Mouse (Mus musculus): Measurements from ENCODE around the gene Zfp189.
"Not testable (repeated sequence)": the region's sequence is repeated elsewhere in the genome, so short reads cannot be mapped to it uniquely, and the experiment has no call there.

Zfp189 gene

DNA sequence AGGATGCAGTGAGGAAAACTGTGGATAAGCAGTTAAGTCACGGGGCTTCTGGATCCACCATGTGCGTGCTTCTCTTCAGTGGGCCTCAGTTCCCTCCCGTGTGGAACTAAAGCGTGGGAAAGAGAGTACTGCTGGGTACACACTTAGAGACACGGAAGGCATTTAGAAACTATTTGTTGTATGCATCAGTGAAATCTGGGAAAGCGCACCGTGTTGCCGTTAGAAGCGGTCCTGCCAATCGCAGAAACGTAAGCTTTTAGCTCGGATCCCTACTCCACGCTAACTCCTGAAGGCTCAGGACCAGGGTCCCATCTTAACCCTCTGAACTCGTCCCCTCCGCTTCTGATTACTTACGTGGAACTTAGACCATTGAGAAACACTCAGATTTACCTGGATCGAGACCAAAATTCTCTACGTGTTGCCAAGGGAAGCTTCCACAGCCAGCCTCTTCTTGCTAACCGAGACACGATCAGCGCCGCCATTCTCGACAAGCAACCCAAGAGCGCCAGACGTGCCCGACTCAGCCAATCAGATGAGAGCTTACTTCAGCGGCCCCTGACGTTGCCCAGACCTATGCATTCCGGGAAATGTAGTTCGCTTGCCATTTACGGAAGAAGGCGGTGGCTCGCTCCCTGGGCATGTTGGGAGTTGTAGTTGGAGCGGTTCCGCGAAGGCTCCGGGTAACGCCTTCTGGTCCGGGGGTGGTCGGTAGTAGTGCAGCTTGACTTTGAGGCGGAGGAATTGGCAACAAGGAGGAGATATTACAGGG, at the start of gene Zfp189, which contains the start of gene Mrpl50:
TSS of gene Zfp189 (plus strand) at position 605 of the 769 bp plus-strand sequence.
TSS of gene Mrpl50 (minus strand) at position 522 of the 769 bp plus-strand sequence.
- peak; percentile 95 to 96 for DNase-seq

- no peak for DNase-seq
These were observed 47.4 kb upstream of the Zfp189 start, which contains the start of gene Acnat1 for GRCm38 (mm10) chr4:49473435-49474100. Gene Acnat1 (minus strand): TSS chr4:49473912.

GRCm38 (mm10) chr4:49474583-49474982, 46.4 kb upstream of the Zfp189 start:
- no peak for DNase-seq

DNA sequence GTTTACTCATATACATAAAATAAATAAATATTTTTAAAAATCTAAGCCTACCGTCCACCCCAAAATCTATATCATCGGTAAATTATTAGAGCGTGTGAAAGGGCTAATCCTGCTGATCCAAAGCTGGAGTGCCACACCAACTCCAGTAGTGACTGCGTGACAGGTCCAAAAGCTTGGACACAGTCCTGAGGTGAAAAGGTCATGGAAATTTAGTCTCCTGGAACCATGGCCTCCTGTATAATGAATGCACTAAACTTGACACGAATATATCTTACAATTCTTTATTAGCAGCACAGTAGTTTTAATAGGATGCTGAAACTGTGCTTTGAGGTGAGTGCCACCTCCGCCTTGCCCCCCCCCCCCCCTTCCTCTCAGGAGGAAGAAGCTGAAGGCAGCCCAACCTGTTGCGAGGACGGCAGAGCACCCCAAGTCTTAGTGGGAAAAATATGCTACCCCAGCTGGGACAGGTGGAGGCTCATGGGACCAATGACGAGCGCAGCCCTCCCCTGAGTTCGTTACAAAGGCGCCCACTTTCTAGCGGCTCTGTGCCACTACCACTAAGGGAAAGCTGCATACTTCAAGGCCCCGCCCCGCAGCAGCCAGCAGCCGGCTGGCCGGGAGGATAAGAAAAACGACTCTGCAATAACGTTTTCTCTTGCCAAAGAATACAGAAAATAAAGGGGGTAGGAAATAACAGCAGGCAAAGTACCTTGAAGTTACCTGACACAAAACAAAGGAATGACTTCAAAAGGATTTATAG, 42.7 kb upstream of the Zfp189 start:
- peak; percentile 23 to 45 for DNase-seq

- DNase-seq, result not testable (repeated sequence)
These were observed 41.9 kb upstream of the Zfp189 start for GRCm38 (mm10) chr4:49479035-49479434.

DNA sequence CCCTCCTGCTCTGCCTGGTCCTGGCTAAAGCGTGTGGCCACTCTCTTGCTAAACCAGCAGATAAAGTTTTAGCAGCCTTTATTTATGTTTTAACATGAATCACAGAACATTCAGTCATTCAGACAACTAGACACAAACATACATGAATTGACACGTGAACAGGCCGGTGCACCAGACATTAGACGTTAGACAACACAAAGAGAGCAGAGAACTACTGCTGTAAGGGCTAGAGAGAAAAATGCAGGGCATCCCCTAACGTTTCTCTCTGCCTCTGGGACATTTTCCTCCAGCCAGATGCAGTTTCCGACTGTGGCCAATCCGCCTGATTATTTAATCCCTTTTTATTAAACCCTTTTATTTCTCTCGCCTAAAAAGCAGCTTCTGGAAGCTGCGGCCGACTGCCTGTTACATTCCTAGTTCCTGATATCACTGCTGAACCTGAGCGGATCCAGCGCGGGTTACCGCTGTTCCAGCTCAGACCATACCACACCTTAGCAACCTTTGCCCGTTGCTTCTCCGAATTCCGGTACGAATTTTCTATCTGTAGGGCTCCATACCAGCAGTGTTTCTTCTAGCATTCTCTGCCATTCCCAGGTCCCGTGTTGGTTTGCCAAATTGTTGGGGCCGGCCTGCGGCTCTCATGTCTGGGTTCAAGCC, 40.7 kb upstream of the Zfp189 start:
- DNase-seq, result no peak

GRCm38 (mm10) chr4:49480896-49481295, 40.1 kb upstream of the Zfp189 start:
- peak in 1 of 2 experiments; percentile 13 for DNase-seq

DNA sequence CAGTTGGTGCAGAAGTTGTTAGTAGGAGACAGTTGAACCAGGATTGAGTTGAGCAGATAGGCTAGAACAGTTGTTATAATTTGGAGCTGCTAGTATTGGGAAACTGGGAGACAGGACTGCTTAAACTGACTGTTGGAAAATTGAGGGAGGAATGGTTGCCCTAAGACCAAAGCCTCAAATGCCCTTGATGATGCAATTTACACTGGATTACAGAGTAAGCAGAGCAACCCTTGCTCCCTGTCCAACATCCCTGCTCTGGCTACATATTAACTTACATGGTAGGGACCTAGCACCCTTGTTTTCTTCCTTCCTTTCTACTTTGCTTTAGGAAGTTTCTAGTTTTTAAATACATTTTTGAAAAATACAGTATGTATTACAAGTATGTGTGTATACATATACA, 35.5 kb upstream of the Zfp189 start:
- DNase-seq, result no peak

DNA sequence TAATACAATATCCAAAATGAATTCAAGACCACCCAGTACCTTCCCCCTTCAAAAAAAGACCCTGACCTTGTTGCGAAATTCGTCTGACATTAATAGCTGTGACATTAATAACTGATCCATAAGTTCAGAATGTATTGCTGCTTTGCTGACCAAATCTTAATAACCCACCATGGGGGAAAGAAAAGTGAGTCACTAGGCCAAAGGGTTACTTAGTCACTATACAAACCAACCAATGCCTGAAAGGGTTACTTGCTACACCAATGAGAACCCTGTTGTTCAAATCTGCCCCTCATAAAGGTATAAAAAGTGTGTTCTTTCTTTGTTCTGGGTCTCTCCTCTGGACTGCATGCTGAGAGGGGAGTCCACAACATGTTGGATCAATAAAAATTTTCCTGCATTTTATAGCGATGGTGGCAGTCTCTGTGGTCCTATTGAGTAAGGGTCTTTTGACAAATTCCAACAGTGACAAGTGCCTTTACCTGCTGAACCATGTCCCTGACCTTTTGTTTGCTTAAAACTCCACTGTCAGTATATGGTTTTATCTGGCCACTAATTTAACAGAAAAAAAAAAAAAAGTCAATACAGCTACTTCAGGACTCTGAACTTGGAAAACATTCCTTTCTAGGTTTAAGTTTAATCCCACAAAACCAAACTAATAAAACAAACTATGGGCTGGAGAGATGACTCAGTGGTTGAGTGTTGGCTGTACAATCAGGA, 34.9 kb upstream of the Zfp189 start:
- DNase-seq, result not testable (repeated sequence)

DNA sequence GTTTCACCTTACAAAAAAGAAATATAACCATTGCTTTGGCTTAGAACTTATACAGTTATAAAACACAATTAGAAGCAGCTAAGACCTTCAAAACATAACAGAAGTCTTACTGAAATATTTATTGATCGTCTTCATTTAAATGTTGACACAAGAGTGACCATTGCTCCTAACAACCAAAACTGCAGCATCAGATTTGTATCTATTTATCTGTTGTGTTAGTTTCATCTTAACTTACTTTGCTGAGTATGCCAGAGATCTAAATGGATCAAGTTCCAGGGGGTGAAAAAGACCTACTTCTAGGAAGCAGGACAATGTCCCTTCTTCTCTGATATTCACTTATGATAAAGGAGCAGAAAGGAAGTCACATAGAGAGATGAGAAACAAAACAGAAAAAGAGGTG, 17.4 kb upstream of the Zfp189 start:
- DNase-seq, result no peak

GRCm38 (mm10) chr4:49506386-49506785, 14.6 kb upstream of the Zfp189 start, which contains the start of gene Baat:
Gene Baat (minus strand): TSS chr4:49506557.
- DNase-seq, result no peak

GRCm38 (mm10) chr4:49509183-49509582, 11.8 kb upstream of the Zfp189 start:
- DNase-seq, result no peak

DNA sequence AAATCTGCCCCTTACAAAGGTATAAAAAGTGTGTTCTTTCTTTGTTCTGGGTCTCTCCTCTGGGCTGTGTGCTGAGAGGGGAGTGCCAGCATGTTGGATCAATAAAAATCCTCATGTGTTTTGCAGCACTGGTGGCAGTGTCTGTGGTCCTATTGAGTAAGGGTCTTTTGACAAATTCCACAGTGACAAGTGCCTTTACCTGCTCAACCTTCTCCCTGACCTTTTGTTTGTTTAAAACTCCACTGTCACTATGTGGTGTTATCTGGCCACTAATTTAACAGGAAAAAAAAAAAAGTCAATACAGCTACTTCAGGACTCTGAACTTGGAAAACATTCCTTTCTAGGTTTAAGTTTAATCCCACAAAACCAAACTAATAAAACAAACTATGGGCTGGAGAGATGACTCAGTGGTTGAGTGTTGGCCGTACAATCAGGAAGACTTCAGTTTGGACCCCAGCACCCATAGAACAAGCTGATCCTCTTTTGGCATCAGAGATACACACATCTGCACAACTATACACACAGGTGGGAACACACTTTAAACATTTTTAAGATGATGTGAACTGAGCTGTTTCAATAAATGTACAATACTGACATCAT, 10.6 kb upstream of the Zfp189 start:
- DNase-seq, result not testable (repeated sequence)

- no peak for DNase-seq
These were observed 8.3 kb upstream of the Zfp189 start for GRCm38 (mm10) chr4:49512636-49513035.

- DNase-seq, result no peak
These were observed 6.5 kb upstream of the Zfp189 start for GRCm38 (mm10) chr4:49514441-49514840.

DNA sequence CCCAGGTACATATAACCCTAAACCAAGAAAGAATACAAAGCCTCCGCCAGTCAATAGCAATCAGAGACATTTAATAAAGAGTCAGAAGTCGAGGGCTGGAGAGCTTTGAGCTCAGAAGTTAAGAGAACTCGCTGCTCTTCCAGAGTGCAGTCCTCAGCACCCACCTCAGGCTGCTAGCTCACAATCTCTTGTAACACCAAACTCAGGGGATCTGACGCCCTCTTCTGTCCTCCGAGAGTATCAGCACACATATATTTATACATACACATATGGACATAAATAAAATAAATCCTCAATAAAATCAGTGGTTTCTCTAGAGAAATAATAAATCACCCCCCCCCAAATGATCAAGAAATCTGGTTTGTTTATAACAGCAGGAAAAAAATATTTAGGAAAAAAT, 1.5 kb upstream of the Zfp189 start:
- DNase-seq, result no peak

DNA sequence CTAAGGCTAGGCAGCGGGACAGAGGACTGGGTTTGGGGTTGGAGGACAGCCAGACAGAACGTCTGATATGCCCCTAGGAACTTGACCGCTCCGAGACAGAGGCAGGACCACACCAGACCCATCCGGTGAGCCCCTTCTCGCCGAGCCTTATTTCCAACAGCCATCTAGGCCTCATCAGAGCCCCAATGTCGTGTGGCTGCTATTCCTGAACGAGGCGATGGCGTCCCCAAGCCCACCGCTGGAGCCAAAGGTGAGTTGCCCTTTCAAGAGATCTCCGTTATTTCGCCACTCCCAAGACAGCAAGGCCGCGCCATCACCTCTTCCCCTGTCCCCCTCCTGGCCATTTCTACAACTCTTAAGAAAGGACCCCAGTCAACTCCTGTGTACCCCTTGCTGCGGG, 370 bp downstream of the Zfp189 start:
- no peak for DNase-seq

DNA sequence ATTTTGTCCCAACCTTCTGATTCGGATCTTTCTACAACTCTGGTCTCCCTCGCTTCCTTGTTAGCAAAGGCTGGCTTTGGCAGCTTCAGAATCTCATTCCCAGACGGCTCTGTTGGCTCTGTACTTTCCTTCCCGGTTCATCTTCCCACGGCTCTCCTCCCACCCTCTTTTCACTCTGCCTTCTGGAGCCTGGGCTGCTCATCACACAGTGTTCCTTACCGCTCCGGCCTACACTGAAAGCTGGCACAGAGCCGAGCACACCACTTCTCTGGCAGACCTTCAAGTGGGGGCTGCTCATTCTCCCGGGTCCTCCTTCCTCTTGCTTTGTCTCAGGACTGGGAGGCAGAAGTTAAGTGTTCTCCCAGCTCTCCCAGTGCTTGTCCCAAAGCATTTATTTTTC, 1.6 kb downstream of the Zfp189 start:
- DNase-seq, result no peak

DNA sequence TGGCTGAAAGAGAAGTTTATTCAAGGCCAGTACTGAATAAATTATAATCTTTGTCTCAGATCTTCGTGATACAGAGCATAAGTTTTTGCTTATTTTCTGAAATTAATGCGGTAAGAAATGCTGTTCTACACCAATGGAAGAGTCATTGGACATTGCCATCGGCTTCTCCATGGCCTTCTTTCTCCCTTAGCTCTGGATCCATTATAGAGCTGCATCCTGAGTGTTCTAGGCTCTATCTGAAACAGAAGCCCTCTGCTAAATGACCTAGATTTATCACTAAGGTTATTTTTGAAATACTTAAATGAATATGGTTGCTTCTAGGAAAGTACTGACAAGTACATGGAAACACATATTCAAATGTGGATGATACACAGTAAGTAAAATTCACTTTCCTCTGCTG, 14.1 kb downstream of the Zfp189 start:
- no peak for DNase-seq

GRCm38 (mm10) chr4:49535675-49536294, 14.8 kb downstream of the Zfp189 start:
- no peak for DNase-seq

DNA sequence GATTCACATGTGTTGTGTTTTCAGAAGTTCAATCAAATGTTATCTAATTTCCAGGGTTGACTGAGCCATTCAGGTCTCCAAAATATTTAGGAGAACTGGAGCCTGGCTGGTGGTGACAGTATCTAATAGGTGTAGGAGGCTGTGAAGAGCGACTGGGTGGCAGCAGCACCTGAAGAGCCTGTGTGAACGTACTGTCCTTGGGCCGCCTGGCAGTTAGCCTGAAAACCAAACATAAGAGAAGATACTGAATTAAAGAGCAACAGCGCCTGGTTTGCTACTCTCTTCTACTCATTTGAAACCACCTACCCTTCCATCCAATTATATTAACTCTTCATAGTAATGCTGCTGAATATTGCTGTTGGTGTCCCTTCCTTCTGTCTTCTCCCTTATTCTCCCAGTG, 15.7 kb downstream of the Zfp189 start:
- DNase-seq, result no peak
